Mouse (Mus musculus): ENCODE measurements around the gene Lgr4. TPM values are rescaled to one million over a fixed set of nuclear protein-coding genes. Genes with fewer than 3 reads are reported as not detected.

Lgr4 gene
- total and polyA plus RNA-seq, 3 experiments = 4.3 to 4.5 TPM; not detected in 1

DNA sequence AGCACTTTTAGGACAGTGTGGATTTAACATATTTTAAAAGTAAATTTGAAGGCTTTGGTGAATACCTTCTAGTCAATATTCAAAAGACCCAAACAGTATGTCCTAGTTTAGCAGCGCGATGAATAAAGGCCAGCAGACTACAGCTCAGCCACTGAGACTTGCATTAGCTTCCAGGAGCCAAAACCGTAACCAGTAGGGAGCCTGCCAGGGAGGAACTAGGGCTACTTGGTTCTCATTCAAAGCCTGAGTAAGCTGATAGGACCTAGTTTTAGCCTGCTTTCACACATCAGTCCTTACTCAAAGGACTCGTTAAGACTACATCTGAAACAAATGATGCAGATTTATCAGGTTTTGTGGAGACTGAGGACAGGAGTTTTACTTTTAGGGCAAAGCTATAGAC lies 102.2 kb downstream of the Lgr4 start:
- Histone ChIP-seq H3K4me1 (ENCODE audit: control insufficient read depth in 1 of 2, insufficient read depth in 2 of 2, low read length in 2 of 2) (peaks cover 6 to 12% of the 10 kb centered on the region in 2 experiments), H3K79me2 (ENCODE audit: control insufficient read depth, insufficient read depth, low read length, poor library complexity) (peaks cover 9% of the 10 kb centered on the region), H3K9ac (ENCODE audit: control insufficient read depth, low read depth, low read length, poor library complexity, severe bottlenecking) (no peak overlapping the region), H3K4me3 (ENCODE audit: control insufficient read depth in 1 of 2, insufficient read depth in 1 of 2, low read depth in 2 of 2, low read length in 2 of 2) (no peak overlapping the region), H3K9me3 (replicated peaks; ENCODE audit: insufficient read depth, low read length) (no peaks in the 10 kb centered on the region), H3K36me3 (ENCODE audit: control insufficient read depth in 1 of 2, insufficient read depth in 2 of 2, low read length in 2 of 2) (peaks cover 0 to 27% of the 10 kb centered on the region in 2 experiments; a peak in 2 of 4 replicates), H3K27me3 (ENCODE audit: control insufficient read depth in 1 of 2, insufficient read depth in 2 of 2, low read length in 2 of 2) (no peaks in the 10 kb centered on the region), H3K27ac (ENCODE audit: control insufficient read depth, low read depth, low read length) (no peak overlapping the region)
- no peak for TF ChIP-seq ZKSCAN1 (IDR thresholded peaks at IDR 0.05; ENCODE audit: low read depth, low read length)
- TF ChIP-seq GABPA (IDR thresholded peaks at IDR 0.05; ENCODE audit: low read depth, low read length) = no peak
- no peak for DNase-seq (ENCODE audit: low read depth, low spot score)

DNA sequence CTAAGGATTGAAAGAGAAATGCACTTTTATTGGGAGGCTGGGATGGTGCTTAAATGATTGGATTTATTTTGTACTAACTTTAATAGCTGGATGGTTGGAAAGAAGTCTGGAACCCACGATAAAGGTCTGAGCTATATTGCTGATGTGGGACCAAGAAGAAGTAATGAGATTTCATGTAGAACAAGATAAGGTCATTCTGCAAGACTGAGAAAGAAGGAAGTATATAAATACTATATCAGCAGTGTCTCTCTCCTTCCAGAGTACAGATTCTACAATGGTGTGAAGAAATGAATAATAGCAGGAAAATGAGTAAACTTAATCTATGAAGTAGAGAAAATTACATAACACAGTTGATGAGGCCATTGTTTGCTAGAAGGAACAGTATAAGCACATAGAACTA lies 103.0 kb downstream of the Lgr4 start:
- Histone ChIP-seq H3K36me3 (ENCODE audit: control insufficient read depth in 1 of 2, insufficient read depth in 2 of 2, low read length in 2 of 2) (peaks cover 0 to 27% of the 10 kb centered on the region in 2 experiments; a peak in 2 of 4 replicates), H3K27ac (ENCODE audit: control insufficient read depth, low read depth, low read length) (no peak overlapping the region), H3K27me3 (ENCODE audit: control insufficient read depth in 1 of 2, insufficient read depth in 2 of 2, low read length in 2 of 2) (no peaks in the 10 kb centered on the region), H3K4me3 (ENCODE audit: control insufficient read depth in 1 of 2, insufficient read depth in 1 of 2, low read depth in 2 of 2, low read length in 2 of 2) (no peak overlapping the region), H3K79me2 (ENCODE audit: control insufficient read depth, insufficient read depth, low read length, poor library complexity) (peaks cover 9% of the 10 kb centered on the region), H3K4me1 (ENCODE audit: control insufficient read depth in 1 of 2, insufficient read depth in 2 of 2, low read length in 2 of 2) (peaks cover 6 to 12% of the 10 kb centered on the region in 2 experiments), H3K9ac (ENCODE audit: control insufficient read depth, low read depth, low read length, poor library complexity, severe bottlenecking) (no peak overlapping the region), H3K9me3 (replicated peaks; ENCODE audit: insufficient read depth, low read length) (no peaks in the 10 kb centered on the region)
- peak; percentile 36 for DNase-seq (ENCODE audit: low read depth, low spot score)
- TF ChIP-seq EP300 (IDR thresholded peaks at IDR 0.05; ENCODE audit: low read depth in 1 of 2, low read length in 2 of 2) = peak; percentile 47 to 61
- 0 out of 2 replicates have a peak, but pooled peaks have one; percentile 16 for TF ChIP-seq SIN3A (IDR thresholded peaks at IDR 0.05; ENCODE audit: low read length)
- TF ChIP-seq RCOR1 (IDR thresholded peaks at IDR 0.05; ENCODE audit: low read depth, low read length) = peak; percentile 81
- no peak for TF ChIP-seq MAZ (IDR thresholded peaks at IDR 0.05; ENCODE audit: low read depth, low read length)
- TF ChIP-seq TCF12 (IDR thresholded peaks at IDR 0.05; ENCODE audit: low read depth, low read length) = peak; percentile 56; the same call in 1 of the 2 replicates
- no peak for TF ChIP-seq CHD1 (IDR thresholded peaks at IDR 0.05; ENCODE audit: low read depth, low read length)
- peak; percentile 62 for TF ChIP-seq GATA1 (IDR thresholded peaks at IDR 0.05; ENCODE audit: low read depth, low read length)
- TF ChIP-seq RAD21 (IDR thresholded peaks at IDR 0.05; ENCODE audit: low read depth, low read length) = no peak
- no peak for TF ChIP-seq JUND (IDR thresholded peaks at IDR 0.05; ENCODE audit: low read depth, low read length)
- no peak for TF ChIP-seq GABPA (IDR thresholded peaks at IDR 0.05; ENCODE audit: low read depth, low read length)

DNA sequence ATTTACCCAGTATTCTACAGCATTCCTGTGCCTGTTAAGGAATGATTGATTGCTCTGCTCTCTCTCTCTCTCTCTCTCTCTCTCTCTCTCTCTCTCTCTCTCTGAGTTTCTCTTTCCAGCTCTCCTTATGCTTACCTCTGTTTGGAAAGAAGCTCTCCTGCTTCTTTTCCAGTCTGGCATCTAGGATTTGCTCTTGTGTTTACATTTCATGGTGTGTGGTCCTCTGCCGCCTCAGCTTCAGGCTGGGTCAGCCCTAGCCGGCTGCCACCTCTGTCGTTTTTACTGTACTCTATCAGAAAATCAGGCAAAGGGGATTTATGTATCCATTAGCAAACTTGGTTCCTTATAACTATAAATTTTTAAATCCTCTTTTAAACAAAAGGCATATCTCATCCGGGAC lies 118.8 kb downstream of the Lgr4 start:
- H3K27ac ChIP-seq (ENCODE audit: control insufficient read depth, low read depth, low read length) = no peak overlapping the region
- TF ChIP-seq POLR2AphosphoS5 (IDR thresholded peaks at IDR 0.05; ENCODE audit: borderline replicate concordance, low read depth, low read length) = no peak
- no peak for TF ChIP-seq MYC (IDR thresholded peaks at IDR 0.05; ENCODE audit: low read depth, low read length)
- no peak for TF ChIP-seq RAD21 (IDR thresholded peaks at IDR 0.05; ENCODE audit: low read depth, low read length)
- no peak for TF ChIP-seq NRF1 (IDR thresholded peaks at IDR 0.05; ENCODE audit: insufficient read depth, low read depth, low read length, poor library complexity, severe bottlenecking)
- no peak for TF ChIP-seq ZKSCAN1 (IDR thresholded peaks at IDR 0.05; ENCODE audit: low read depth, low read length)
- TF ChIP-seq SMC3 (IDR thresholded peaks at IDR 0.05; ENCODE audit: low read depth, low read length) = no peak
- no peak for TF ChIP-seq POLR2A (IDR thresholded peaks at IDR 0.05; ENCODE audit: control insufficient read depth in 1 of 2, insufficient read depth in 1 of 2, low read depth in 1 of 2, low read length in 2 of 2, poor library complexity in 1 of 2)
- TF ChIP-seq MXI1 (IDR thresholded peaks at IDR 0.05; ENCODE audit: low read depth, low read length) = no peak
- no peak overlapping the region for H3K9ac ChIP-seq (ENCODE audit: control insufficient read depth, low read depth, low read length, poor library complexity, severe bottlenecking)
- DNase-seq (ENCODE audit: low read depth, low spot score) = no peak
- H3K4me1 ChIP-seq (ENCODE audit: control insufficient read depth in 1 of 2, insufficient read depth in 2 of 2, low read length in 2 of 2) = no peaks in the 10 kb centered on the region
- peaks cover 0 to 3% of the 10 kb centered on the region in 2 experiments; a peak in 3 of 4 replicates for H3K36me3 ChIP-seq (ENCODE audit: control insufficient read depth in 1 of 2, insufficient read depth in 2 of 2, low read length in 2 of 2)
- no peaks in the 10 kb centered on the region for H3K27me3 ChIP-seq (ENCODE audit: control insufficient read depth in 1 of 2, insufficient read depth in 2 of 2, low read length in 2 of 2)
- H3K4me3 ChIP-seq (ENCODE audit: control insufficient read depth in 1 of 2, insufficient read depth in 1 of 2, low read depth in 2 of 2, low read length in 2 of 2) = no peak overlapping the region
- H3K79me2 ChIP-seq (ENCODE audit: control insufficient read depth, insufficient read depth, low read length, poor library complexity) = no peaks in the 10 kb centered on the region
- no peaks in the 10 kb centered on the region for H3K9me3 ChIP-seq (replicated peaks; ENCODE audit: insufficient read depth, low read length)

Measured in MEL (cell line).